Mouse (Mus musculus): ENCODE measurements around the gene Nans. TPM values are rescaled to one million over a fixed set of nuclear protein-coding genes. Genes with fewer than 3 reads are reported as not detected.

The Nans gene
- 52.3 and 53.4 TPM in 2 replicates for polyA plus RNA-seq (2012; rRNA removed)

DNA sequence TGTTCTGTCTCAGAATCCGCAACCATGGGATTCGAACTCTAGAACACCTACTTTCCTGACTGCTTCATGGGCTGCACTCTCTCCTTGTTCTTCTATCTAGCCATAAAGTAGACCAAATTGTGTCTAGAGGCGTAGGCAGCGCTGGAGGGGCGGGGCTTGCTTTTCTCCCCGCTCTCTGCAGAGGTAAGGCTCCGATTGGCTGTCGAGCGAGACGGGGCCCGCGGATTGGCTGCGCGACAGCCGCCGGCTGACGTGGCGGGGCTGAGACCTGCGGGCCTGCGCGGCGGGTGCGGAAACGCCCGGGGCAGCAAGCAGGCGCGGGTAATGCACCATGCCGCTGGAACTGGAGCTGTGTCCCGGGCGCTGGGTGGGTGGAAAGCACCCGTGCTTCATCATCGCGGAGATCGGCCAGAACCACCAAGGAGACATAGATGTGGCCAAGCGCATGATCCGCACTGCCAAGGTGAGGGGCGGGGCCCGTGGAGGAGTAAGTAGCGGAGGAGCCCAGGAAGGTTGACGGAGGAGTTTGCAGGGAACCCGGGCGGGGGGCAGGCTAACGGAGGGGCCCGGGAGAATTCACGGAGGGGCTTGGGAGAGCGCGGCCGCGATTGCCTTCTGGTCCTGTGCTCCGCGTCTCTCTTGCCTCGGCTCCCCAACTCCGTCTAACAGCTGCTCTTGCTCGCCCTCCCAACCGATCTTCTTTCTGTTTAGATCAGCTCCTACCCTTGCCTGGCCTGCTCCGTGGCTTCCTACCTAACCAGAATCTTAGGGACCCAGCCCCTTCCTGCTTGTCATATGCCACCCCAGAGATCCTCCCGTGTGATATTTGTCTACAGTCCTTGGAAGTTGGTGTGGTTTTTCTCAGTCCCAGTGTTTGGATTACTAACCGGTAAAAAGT, at the start of gene Nans:
TSS of gene Nans (plus strand) at position 221 of the 898 bp plus-strand sequence.
- Histone ChIP-seq H3K27me3 (ENCODE audit: control insufficient read depth, insufficient read depth, low read length) (no peaks in the 10 kb centered on the region), H3K27ac (ENCODE audit: control insufficient read depth, insufficient read depth, low read length) (no peak within 1 kb of the TSS), H3K36me3 (ENCODE audit: control insufficient read depth, insufficient read depth, low read length) (peaks cover 18% of the 10 kb centered on the region), H3K4me1 (replicated peaks; ENCODE audit: control insufficient read depth, insufficient read depth, low read length) (peaks cover 22% of the 10 kb centered on the region), H3K4me3 (ENCODE audit: control insufficient read depth, insufficient read depth, low read length) (peak within 1 kb of the TSS; percentile 89)
- DNase-seq: peak; percentile 96
- 1% methylated on average over 58 of the region's 58 CpGs for WGBS
- peak; percentile 95 for TF ChIP-seq POLR2A (IDR thresholded peaks at IDR 0.05; ENCODE audit: control insufficient read depth, extremely low read depth, insufficient read depth, low read length, poor library complexity)
- 0 out of 2 replicates have a peak, but pooled peaks have one; percentile 31 for TF ChIP-seq CTCF (IDR thresholded peaks at IDR 0.05; ENCODE audit: borderline replicate concordance, control insufficient read depth, extremely low read depth, insufficient read depth, low read length, poor library complexity)

DNA sequence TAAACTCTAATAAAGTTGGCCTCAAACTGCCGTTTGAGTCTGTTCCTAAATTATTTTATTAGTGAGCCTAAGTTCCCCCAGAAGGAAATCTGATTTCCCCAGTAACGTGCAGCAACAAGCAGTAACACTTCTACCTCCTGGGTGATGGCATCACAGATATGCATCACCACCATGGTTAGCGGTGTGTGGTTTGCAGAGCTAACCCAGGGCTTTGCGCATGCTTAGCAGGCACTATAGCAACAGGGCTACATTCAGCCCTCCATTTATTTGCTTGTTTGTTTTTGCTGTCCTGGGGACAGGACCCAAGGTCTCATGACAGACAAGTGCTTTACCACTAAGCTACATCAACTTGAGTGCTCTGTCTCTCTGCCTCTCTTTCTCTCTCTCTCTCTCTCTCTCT, 46.5 kb upstream of the Nans start:
- WGBS: 17% methylated on average over 4 of the region's 4 CpGs
- peaks cover 21% of the 10 kb centered on the region for H3K4me1 ChIP-seq (replicated peaks; ENCODE audit: control insufficient read depth, insufficient read depth, low read length)
- no peaks in the 10 kb centered on the region for H3K36me3 ChIP-seq (ENCODE audit: control insufficient read depth, insufficient read depth, low read length)
- H3K27ac ChIP-seq (ENCODE audit: control insufficient read depth, insufficient read depth, low read length): no peak overlapping the region
- H3K27me3 ChIP-seq (ENCODE audit: control insufficient read depth, insufficient read depth, low read length): no peaks in the 10 kb centered on the region
- H3K4me3 ChIP-seq (ENCODE audit: control insufficient read depth, insufficient read depth, low read length): no peak overlapping the region
- TF ChIP-seq POLR2A (IDR thresholded peaks at IDR 0.05; ENCODE audit: control insufficient read depth, extremely low read depth, insufficient read depth, low read length, poor library complexity): no peak
- no peak for TF ChIP-seq CTCF (IDR thresholded peaks at IDR 0.05; ENCODE audit: borderline replicate concordance, control insufficient read depth, extremely low read depth, insufficient read depth, low read length, poor library complexity)
- DNase-seq: peak; percentile 30

DNA sequence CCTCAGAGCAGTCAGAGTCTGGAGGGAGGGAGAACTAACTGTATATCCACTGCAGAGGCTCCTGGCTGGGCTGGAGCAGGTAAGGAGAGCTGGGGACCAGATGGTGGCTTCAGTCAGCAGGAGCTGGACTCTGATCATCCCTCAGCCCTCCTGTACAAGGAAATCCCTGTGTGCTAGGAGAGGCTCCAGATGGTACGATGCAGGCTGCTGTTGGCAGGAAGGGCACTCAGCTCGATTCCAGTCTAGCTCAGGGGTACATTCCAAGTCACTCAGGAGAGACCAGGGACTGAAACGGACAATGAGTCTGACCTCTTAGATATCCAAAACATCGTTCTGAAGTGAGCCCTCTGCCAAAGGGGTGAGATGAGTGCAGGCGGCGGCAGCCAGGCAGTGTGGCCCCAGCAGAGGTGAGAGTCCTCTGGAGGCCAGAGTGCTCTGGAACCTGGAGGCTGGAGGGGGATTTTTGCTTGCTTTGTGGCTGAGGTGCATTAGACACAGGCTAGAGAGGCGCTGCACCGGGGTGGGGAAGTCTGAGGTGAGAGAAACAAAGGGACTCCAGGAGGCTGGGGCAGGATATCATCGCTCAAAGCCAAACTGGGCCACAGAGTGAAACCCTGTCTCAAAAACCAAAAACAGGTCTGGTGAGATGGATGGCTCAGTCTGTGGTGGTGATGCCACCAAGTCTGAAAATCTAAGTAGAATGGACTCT, 43.7 kb upstream of the Nans start:
- peak; percentile 23 for DNase-seq
- peak overlapping the region; percentile 36; the same call in 1 of the 2 replicates for H3K27ac ChIP-seq (ENCODE audit: control insufficient read depth, insufficient read depth, low read length)
- no peak for TF ChIP-seq POLR2A (IDR thresholded peaks at IDR 0.05; ENCODE audit: control insufficient read depth, extremely low read depth, insufficient read depth, low read length, poor library complexity)
- no peak for TF ChIP-seq CTCF (IDR thresholded peaks at IDR 0.05; ENCODE audit: borderline replicate concordance, control insufficient read depth, extremely low read depth, insufficient read depth, low read length, poor library complexity)
- H3K36me3 ChIP-seq (ENCODE audit: control insufficient read depth, insufficient read depth, low read length): no peaks in the 10 kb centered on the region
- H3K27me3 ChIP-seq (ENCODE audit: control insufficient read depth, insufficient read depth, low read length): no peaks in the 10 kb centered on the region
- WGBS: 62% methylated on average over 9 of the region's 9 CpGs
- H3K4me3 ChIP-seq (ENCODE audit: control insufficient read depth, insufficient read depth, low read length): no peak overlapping the region
- H3K4me1 ChIP-seq (replicated peaks; ENCODE audit: control insufficient read depth, insufficient read depth, low read length): peaks cover 38% of the 10 kb centered on the region

DNA sequence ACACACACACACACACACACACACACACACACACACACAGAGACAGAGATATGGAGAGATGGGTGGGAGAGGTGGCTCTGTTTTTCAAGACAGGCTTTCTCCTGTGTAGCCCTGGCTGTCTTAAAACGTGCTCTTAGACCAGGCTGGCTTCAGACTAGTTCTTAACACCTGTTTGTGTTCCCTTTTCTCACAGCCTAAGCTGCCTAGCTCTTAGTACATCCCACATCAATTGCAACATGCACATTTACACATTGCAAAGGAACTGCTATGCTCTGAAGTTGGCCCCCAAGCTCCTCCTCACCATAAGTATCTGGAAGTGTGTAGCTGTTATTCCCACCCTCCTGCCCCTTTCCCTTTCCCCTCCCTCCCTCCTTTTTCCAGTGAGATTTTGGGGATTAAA, 41.6 kb upstream of the Nans start:
- no peaks in the 10 kb centered on the region for H3K27me3 ChIP-seq (ENCODE audit: control insufficient read depth, insufficient read depth, low read length)
- H3K4me1 ChIP-seq (replicated peaks; ENCODE audit: control insufficient read depth, insufficient read depth, low read length): peaks cover 41% of the 10 kb centered on the region
- no peak for TF ChIP-seq POLR2A (IDR thresholded peaks at IDR 0.05; ENCODE audit: control insufficient read depth, extremely low read depth, insufficient read depth, low read length, poor library complexity)
- TF ChIP-seq CTCF (IDR thresholded peaks at IDR 0.05; ENCODE audit: borderline replicate concordance, control insufficient read depth, extremely low read depth, insufficient read depth, low read length, poor library complexity): no peak
- no peaks in the 10 kb centered on the region for H3K36me3 ChIP-seq (ENCODE audit: control insufficient read depth, insufficient read depth, low read length)
- 4% methylated on average over 1 of the region's 1 CpGs for WGBS
- no peak overlapping the region for H3K4me3 ChIP-seq (ENCODE audit: control insufficient read depth, insufficient read depth, low read length)
- DNase-seq: peak; percentile 31
- H3K27ac ChIP-seq (ENCODE audit: control insufficient read depth, insufficient read depth, low read length): peak overlapping the region; percentile 90

DNA sequence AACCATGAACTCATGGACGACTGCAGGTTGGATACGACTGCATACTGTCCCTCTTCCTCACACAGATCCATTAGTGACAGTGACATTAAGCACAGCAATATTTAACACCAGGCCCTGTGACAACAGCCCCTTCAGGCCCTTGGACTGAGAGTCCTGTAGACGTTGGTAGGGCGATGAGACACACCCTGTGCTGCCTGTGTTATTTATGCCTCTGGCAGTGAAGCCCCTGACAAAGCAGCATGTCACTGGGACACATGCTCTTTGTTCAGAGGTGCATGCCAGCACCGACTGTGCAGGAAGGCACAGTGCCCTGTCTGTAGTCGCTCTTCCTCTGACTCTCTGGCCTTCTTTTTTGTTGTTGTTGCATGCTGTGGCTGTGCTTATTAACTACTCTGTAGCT, 40.2 kb upstream of the Nans start:
- 49% methylated on average over 6 of the region's 6 CpGs for WGBS
- no peak for TF ChIP-seq CTCF (IDR thresholded peaks at IDR 0.05; ENCODE audit: borderline replicate concordance, control insufficient read depth, extremely low read depth, insufficient read depth, low read length, poor library complexity)
- TF ChIP-seq POLR2A (IDR thresholded peaks at IDR 0.05; ENCODE audit: control insufficient read depth, extremely low read depth, insufficient read depth, low read length, poor library complexity): no peak
- Histone ChIP-seq H3K4me1 (replicated peaks; ENCODE audit: control insufficient read depth, insufficient read depth, low read length) (peaks cover 46% of the 10 kb centered on the region), H3K4me3 (ENCODE audit: control insufficient read depth, insufficient read depth, low read length) (no peak overlapping the region), H3K27ac (ENCODE audit: control insufficient read depth, insufficient read depth, low read length) (peak overlapping the region; percentile 69), H3K36me3 (ENCODE audit: control insufficient read depth, insufficient read depth, low read length) (no peaks in the 10 kb centered on the region), H3K27me3 (ENCODE audit: control insufficient read depth, insufficient read depth, low read length) (no peaks in the 10 kb centered on the region)
- peak; percentile 46 for DNase-seq

- TF ChIP-seq POLR2A (IDR thresholded peaks at IDR 0.05; ENCODE audit: control insufficient read depth, extremely low read depth, insufficient read depth, low read length, poor library complexity) (no peak), CTCF (IDR thresholded peaks at IDR 0.05; ENCODE audit: borderline replicate concordance, control insufficient read depth, extremely low read depth, insufficient read depth, low read length, poor library complexity) (no peak)
- 49% methylated on average over 7 of the region's 7 CpGs for WGBS
- Histone ChIP-seq H3K27me3 (ENCODE audit: control insufficient read depth, insufficient read depth, low read length) (no peaks in the 10 kb centered on the region), H3K4me3 (ENCODE audit: control insufficient read depth, insufficient read depth, low read length) (peak overlapping the region; percentile 100), H3K27ac (ENCODE audit: control insufficient read depth, insufficient read depth, low read length) (peak overlapping the region; percentile 62), H3K4me1 (replicated peaks; ENCODE audit: control insufficient read depth, insufficient read depth, low read length) (peaks cover 50% of the 10 kb centered on the region), H3K36me3 (ENCODE audit: control insufficient read depth, insufficient read depth, low read length) (no peaks in the 10 kb centered on the region)
- no peak for DNase-seq
These were observed 39.0 kb upstream of the Nans start for GRCm38 (mm10) chr4:46450020-46450518.
